Mouse (Mus musculus): ENCODE measurements around the gene Cnga4.

DNA sequence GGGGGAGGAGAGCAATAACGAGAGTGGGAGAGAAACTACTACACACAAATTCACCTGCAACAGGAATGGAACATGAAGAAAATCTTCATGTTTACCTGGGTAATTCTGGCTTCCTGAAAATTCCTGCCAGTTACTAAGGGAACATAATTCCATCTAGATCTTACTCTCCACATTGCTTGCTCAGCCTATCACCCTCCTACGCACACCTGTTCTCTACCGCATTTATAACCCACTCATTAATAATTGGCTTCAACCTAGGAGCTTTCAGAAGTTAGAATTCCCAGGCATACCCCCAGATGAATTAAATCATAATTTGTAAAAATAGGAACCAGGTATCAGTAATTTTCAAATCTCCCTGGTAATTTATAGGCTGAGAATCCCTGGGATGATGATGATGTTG is 30.4 kb upstream of the Cnga4 start:
- TF ChIP-seq CTCF (IDR thresholded peaks at IDR 0.05; ENCODE audit: insufficient read depth, low read length) (no peak), POLR2A (IDR thresholded peaks at IDR 0.05; ENCODE audit: borderline replicate concordance, extremely low read depth, low read depth, low read length) (no peak)

Data from lung, adult 2 months (tissue).